Mouse (Mus musculus) liver, postnatal 0 days (tissue): ENCODE data around the gene Haus6. TPM values are rescaled to one million over a fixed set of nuclear protein-coding genes. Genes with fewer than 3 reads are reported as not detected.

Experiments used
- ATAC-seq: fragments of 200-750 bp; cut with Nextera tagmentation; 2 replicates; pipeline ENCODE4 v1.8.0; 2017; ENCODE audit warnings: mild to moderate bottlenecking, moderate library complexity
- DNase-seq: peaks from one replicate; pipeline ENCODE4 v3.0.0-alpha.2; 2016
- H3K27ac ChIP-seq: fragments of 300-500 bp; sonication (generic); 2 replicates; pipeline ENCODE4 v1.5.1; 2014; ENCODE audit warnings: antibody characterized with exemption, moderate library complexity, mild to moderate bottlenecking, low read depth
- H3K27me3 ChIP-seq: fragments of 300-500 bp; sonication (generic); 2 replicates; pipeline ENCODE4 v1.6.1; 2014; ENCODE audit warnings: low read length, control low read depth, mixed read lengths; ENCODE audit not compliant: insufficient read depth
- H3K36me3 ChIP-seq: fragments of 300-500 bp; sonication (generic); replicated peaks from 2 replicates; pipeline ENCODE4 v1.6.1; 2014; ENCODE audit warnings: mild to moderate bottlenecking, control low read depth, low read length, moderate library complexity, mixed read lengths; ENCODE audit not compliant: insufficient read depth
- H3K4me1 ChIP-seq: fragments of 300-500 bp; sonication (generic); 2 replicates; pipeline ENCODE4 v1.6.1; 2014; ENCODE audit warnings: antibody characterized with exemption, mild to moderate bottlenecking, control low read depth; ENCODE audit not compliant: insufficient read depth
- H3K4me2 ChIP-seq: fragments of 300-500 bp; sonication (generic); 2 replicates; pipeline ENCODE4 v1.6.1; 2014; ENCODE audit warnings: low read depth, mild to moderate bottlenecking, low read length, moderate library complexity, mixed read lengths
- H3K4me3 ChIP-seq: fragments of 300-500 bp; sonication (generic); 2 replicates; pipeline ENCODE4 v1.5.1; 2014; ENCODE audit warnings: low read depth, low read length
- H3K9ac ChIP-seq: fragments of 300-500 bp; sonication (generic); replicated peaks from 2 replicates; pipeline ENCODE4 v1.6.1; 2014; ENCODE audit warnings: mild to moderate bottlenecking, moderate library complexity
- H3K9me3 ChIP-seq: fragments of 300-500 bp; sonication (generic); 2 replicates; pipeline ENCODE4 v1.6.1; 2016; ENCODE audit warnings: mild to moderate bottlenecking, control low read depth, low read length, mixed read lengths
- CTCF ChIP-seq: sonication (generic); IDR thresholded peaks from 2 replicates; pipeline ENCODE4 v1.5.1; 2016; ENCODE audit warnings: antibody characterized with exemption, low read depth
- EP300 ChIP-seq: IDR thresholded peaks from 2 replicates; pipeline ENCODE4 v1.6.1; 2016; ENCODE audit warnings: antibody characterized with exemption, low read depth, mild to moderate bottlenecking
- WGBS: fragments of 180-500 bp; shearing (Covaris S2); extraction: QIAGEN DNeasy Blood & Tissue Kit; methylation state at CpG from one replicate; pipeline ENCODE4 v1.1.7; 2014; ENCODE audit not compliant: insufficient replicate concordance; 5-methylcytosine and 5-hydroxymethylcytosine counted together
- polyA plus RNA-seq: library from polyadenylated mRNA; unstranded; fragments of >200 nt; fragmentation: Nextera tagmentation; extraction: Ambion mirVana; gene quantifications from 2 replicates; pipeline ENCODE4 v1.2.1, GENCODE M21; 2015

The Haus6 gene
- polyA plus RNA-seq, 1 experiment from 2014 or later = 5.9 TPM

DNA sequence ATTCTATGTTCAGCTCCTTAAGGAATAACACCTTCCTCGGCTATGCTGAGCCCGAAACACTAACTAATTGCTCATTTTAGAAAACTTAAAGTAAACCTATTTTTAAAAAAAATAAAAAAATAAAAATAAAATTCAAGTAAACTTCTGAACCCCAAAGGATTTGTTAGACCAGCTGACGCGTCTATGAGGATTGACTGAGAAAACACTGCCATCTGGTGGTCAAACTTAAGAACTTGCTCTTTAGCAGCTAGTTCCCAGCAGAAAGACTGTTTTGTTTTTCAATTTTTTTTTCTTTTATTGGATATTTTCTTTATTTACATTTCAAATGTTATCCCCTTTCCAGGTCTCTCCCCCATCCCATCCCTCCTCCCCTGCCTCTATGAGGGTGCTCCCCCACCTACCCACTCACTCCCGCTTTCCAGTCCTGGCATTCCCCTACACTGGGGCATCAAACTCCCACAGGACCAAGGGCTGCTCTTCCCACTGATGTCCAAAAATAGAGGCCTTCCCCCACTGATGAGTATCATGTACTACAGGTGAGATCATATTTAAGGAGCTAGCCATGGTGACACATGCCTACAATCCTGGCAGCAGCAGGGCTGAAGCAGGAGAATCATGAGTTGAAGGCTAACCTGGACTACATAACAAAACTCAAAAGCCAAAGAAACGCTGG lies 56.7 kb downstream of the Haus6 start:
- DNase-seq (no peak), ATAC-seq (no peak)

DNA sequence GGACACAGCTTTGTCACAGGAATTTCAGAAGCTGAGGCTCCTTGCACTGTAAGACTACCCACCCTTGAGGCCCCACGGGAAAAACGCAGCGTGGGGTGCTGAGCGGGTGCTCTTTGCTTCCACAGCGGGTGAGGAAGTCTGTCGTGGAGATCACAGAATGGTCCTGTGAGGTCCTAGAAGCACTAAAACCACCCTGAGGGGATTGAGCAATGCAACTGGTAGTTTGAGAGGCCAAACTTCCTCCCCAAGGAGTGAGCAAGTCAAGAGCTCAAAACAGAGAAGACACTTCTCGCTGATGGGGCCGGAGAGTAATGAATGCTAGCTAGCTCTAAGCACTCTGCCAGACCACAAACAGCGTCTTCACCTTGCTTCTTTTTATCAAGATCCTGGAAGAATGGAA lies 63.5 kb downstream of the Haus6 start:
- TF ChIP-seq CTCF (no peak), EP300 (no peak)
- DNase-seq = no peak
- no peak for ATAC-seq
- Histone ChIP-seq H3K9ac (no peak overlapping the region), H3K9me3 (no peaks in the 10 kb centered on the region), H3K4me2 (no peak overlapping the region), H3K27me3 (no peaks in the 10 kb centered on the region), H3K4me1 (no peaks in the 10 kb centered on the region), H3K36me3 (no peaks in the 10 kb centered on the region), H3K4me3 (no peak overlapping the region), H3K27ac (no peak overlapping the region)
- WGBS = 29% methylated on average over 9 of the region's 9 CpGs

More for the DNA sequence above, 56.7 kb downstream of the Haus6 start:
- no peaks in the 10 kb centered on the region for H3K9me3 ChIP-seq
- H3K36me3 ChIP-seq = no peaks in the 10 kb centered on the region
- no peak overlapping the region for H3K4me3 ChIP-seq
- TF ChIP-seq CTCF (peak; percentile 71), EP300 (no peak)
- H3K4me2 ChIP-seq = no peak overlapping the region
- no peak overlapping the region for H3K9ac ChIP-seq
- 22% methylated on average over 6 of the region's 6 CpGs for WGBS
- H3K27me3 ChIP-seq = no peaks in the 10 kb centered on the region
- H3K4me1 ChIP-seq = no peaks in the 10 kb centered on the region
- H3K27ac ChIP-seq = no peak overlapping the region

DNA sequence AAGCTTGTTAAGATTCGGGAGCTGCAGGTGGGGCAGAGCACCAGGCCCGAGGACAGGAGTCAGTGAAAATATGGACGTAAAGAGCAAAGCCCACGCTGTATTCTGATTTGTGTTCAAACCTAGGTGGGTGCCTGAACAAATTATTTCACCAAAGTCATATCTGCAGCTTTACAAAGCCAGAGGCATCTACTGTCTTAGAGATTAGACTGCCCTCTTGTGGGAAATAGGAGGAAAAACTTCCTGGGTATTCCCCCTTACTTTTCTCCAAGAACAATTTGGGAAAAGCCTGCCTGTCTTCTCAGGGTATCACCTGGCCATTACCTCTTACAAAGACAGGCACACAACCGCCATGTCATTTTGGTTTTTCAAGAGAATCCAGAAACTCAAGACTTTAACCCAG lies 66.2 kb downstream of the Haus6 start:
- DNase-seq = no peak
- Histone ChIP-seq H3K4me1 (no peaks in the 10 kb centered on the region; the same call in 1 of the 2 replicates), H3K27ac (no peak overlapping the region), H3K4me2 (no peak overlapping the region), H3K36me3 (no peaks in the 10 kb centered on the region), H3K27me3 (no peaks in the 10 kb centered on the region), H3K9ac (no peak overlapping the region), H3K4me3 (no peak overlapping the region), H3K9me3 (no peaks in the 10 kb centered on the region)
- ATAC-seq = no peak
- WGBS = 51% methylated on average over 5 of the region's 5 CpGs
- TF ChIP-seq EP300 = no peak
- peak; percentile 58 for TF ChIP-seq CTCF

- ATAC-seq = no peak
- no peak overlapping the region for H3K27ac ChIP-seq
- TF ChIP-seq CTCF (no peak), EP300 (no peak)
- no peak overlapping the region for H3K4me2 ChIP-seq
- no peak overlapping the region for H3K4me3 ChIP-seq
- H3K9ac ChIP-seq = no peak overlapping the region
- H3K27me3 ChIP-seq = no peaks in the 10 kb centered on the region
- no peaks in the 10 kb centered on the region for H3K36me3 ChIP-seq
- DNase-seq = no peak
- H3K4me1 ChIP-seq = no peaks in the 10 kb centered on the region; the same call in 1 of the 2 replicates
- H3K9me3 ChIP-seq = no peaks in the 10 kb centered on the region
- WGBS = 71% methylated on average over 3 of the region's 3 CpGs
Measured at GRCm38 (mm10) chr4:86543999-86544398, 67.9 kb downstream of the Haus6 start.

DNA sequence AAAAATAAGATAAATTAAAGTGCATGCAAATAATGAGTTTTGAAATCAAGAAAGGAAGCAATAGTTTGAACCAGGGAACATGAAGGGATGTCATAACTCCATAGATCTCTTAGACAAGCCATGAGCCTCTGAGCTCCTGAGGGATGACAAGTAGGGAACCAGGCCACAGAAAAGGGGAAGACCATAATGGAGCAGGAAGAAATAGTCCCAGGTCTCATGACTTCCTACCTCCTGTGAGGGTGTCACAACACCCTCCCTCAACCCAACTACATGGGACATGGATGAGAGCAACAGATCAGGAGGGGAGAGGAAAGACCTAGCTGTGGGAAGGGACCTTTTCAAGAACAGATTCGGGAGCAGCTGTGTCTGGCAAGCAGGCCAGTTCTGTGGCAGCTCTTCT lies 70.3 kb downstream of the Haus6 start:
- Histone ChIP-seq H3K27me3 (no peaks in the 10 kb centered on the region), H3K36me3 (no peaks in the 10 kb centered on the region), H3K4me3 (no peak overlapping the region), H3K4me1 (no peaks in the 10 kb centered on the region; the same call in 1 of the 2 replicates), H3K4me2 (no peak overlapping the region), H3K27ac (no peak overlapping the region), H3K9ac (no peak overlapping the region), H3K9me3 (no peaks in the 10 kb centered on the region)
- ATAC-seq = no peak
- no peak for DNase-seq
- 71% methylated on average over 1 of the region's 1 CpGs for WGBS
- TF ChIP-seq EP300 = no peak
- no peak for TF ChIP-seq CTCF

GRCm38 (mm10) chr4:86538936-86539335 lies 72.9 kb downstream of the Haus6 start:
- Histone ChIP-seq H3K4me1 (no peaks in the 10 kb centered on the region; the same call in 1 of the 2 replicates), H3K4me3 (no peak overlapping the region), H3K27me3 (no peaks in the 10 kb centered on the region), H3K9me3 (no peaks in the 10 kb centered on the region), H3K36me3 (no peaks in the 10 kb centered on the region), H3K9ac (no peak overlapping the region), H3K27ac (no peak overlapping the region), H3K4me2 (no peak overlapping the region)
- no peak for TF ChIP-seq EP300
- no peak for TF ChIP-seq CTCF
- WGBS = 77% methylated on average over 5 of the region's 5 CpGs
- DNase-seq = no peak
- ATAC-seq = no peak
